Mouse (Mus musculus) heart, adult 2 months (tissue): ENCODE measurements around the gene H2-Oa. TPM values are rescaled to one million over a fixed set of nuclear protein-coding genes. Genes with fewer than 3 reads are reported as not detected.

Experiments used
- DNase-seq, 2 experiments: peaks; one replicate each; pipeline ENCODE4 v3.0.0; 2021
- H3K27ac ChIP-seq: fragments of 200-600 bp; 2 replicates; pipeline ENCODE4 v1.8.1; 2022
- H3K27me3 ChIP-seq: fragments of 200-500 bp; 2 replicates; pipeline ENCODE4 v1.6.1; 2012; ENCODE audit warnings: mild to moderate bottlenecking, low read length, inconsistent platforms, mixed read lengths; ENCODE audit not compliant: control insufficient read depth, insufficient read depth
- H3K36me3 ChIP-seq: fragments of 200-500 bp; 2 replicates; pipeline ENCODE4 v1.6.1; 2012; ENCODE audit warnings: low read length, inconsistent platforms; ENCODE audit not compliant: control insufficient read depth, insufficient read depth
- H3K4me1 ChIP-seq: fragments of 200-500 bp; 2 replicates; pipeline ENCODE4 v1.6.1; 2011; ENCODE audit warnings: low read length; ENCODE audit not compliant: control insufficient read depth, insufficient read depth
- H3K4me3 ChIP-seq: fragments of 200-600 bp; 2 replicates; pipeline ENCODE4 v1.8.1; 2022
- H3K79me2 ChIP-seq: fragments of 200-500 bp; replicated peaks from 2 replicates; pipeline ENCODE4 v1.6.1; 2012; ENCODE audit warnings: mild to moderate bottlenecking, inconsistent platforms, low read length, moderate library complexity, mixed read lengths; ENCODE audit not compliant: control insufficient read depth, insufficient read depth
- H3K9ac ChIP-seq: fragments of 200-500 bp; 2 replicates; pipeline ENCODE4 v1.6.1; 2012; ENCODE audit warnings: low read depth, mild to moderate bottlenecking, control low read depth, inconsistent platforms, low read length, mixed read lengths
- CTCF ChIP-seq: fragments of 200-600 bp; IDR thresholded peaks from 2 replicates; pipeline ENCODE4 v1.8.1; 2022; ENCODE audit warnings: antibody characterized with exemption, mild to moderate bottlenecking, moderate library complexity
- EP300 ChIP-seq: fragments of 200-500 bp; IDR thresholded peaks from 2 replicates; pipeline ENCODE4 v1.6.1; 2011; ENCODE audit warnings: low read depth, low read length, control low read depth; ENCODE audit not compliant: insufficient read depth
- POLR2A ChIP-seq: fragments of 200-500 bp; IDR thresholded peaks from 2 replicates; pipeline ENCODE4 v1.6.1; 2011; ENCODE audit warnings: mild to moderate bottlenecking, low read depth, low read length, control low read depth; ENCODE audit not compliant: insufficient read depth
- WGBS: fragments of 180-500 bp; shearing (Covaris S2); methylation state at CpG from one replicate; pipeline ENCODE4 v1.1.7; 2018; 5-methylcytosine and 5-hydroxymethylcytosine counted together
- intact Hi-C: fragments of 180-260 bp; cut with DNase I; formaldehyde crosslinking; loops from one replicate; pipeline ENCODE4 v1.15.1; 2025
- polyA plus RNA-seq: library from polyadenylated mRNA; depleted of rRNA; stranded (reverse); fragments of >200 nt; gene quantifications from 2 replicates; pipeline ENCODE4 v1.2.3, GENCODE M21; 2012
- total RNA-seq, 2 experiments: library from RNA; stranded (reverse); gene quantifications; 2 replicates each; pipeline ENCODE4 v1.2.3; 2021

Gene H2-Oa
- total and polyA plus RNA-seq, 3 experiments, result 0.20 to 3.2 (median 0.29) TPM

GRCm38 (mm10) chr17:34131911-34132310 lies 39.8 kb downstream of the H2-Oa start:
- H3K36me3 ChIP-seq, result no peaks in the 10 kb centered on the region
- no peak overlapping the region for H3K4me3 ChIP-seq
- no peaks in the 10 kb centered on the region for H3K27me3 ChIP-seq
- H3K9ac ChIP-seq, result no peak overlapping the region
- TF ChIP-seq CTCF, result no peak
- TF ChIP-seq POLR2A, result no peak
- no peak for TF ChIP-seq EP300
- intact Hi-C loops, result no loop called here
- DNase-seq, result no peak
- 75% methylated on average over 7 of the region's 7 CpGs for WGBS
- peaks cover 10% of the 10 kb centered on the region for H3K4me1 ChIP-seq
- H3K79me2 ChIP-seq, result no peaks in the 10 kb centered on the region
- no peak overlapping the region for H3K27ac ChIP-seq

- Histone ChIP-seq H3K27me3 (no peaks in the 10 kb centered on the region), H3K4me1 (peaks cover 5% of the 10 kb centered on the region), H3K9ac (no peak overlapping the region), H3K79me2 (no peaks in the 10 kb centered on the region), H3K36me3 (no peaks in the 10 kb centered on the region), H3K27ac (no peak overlapping the region), H3K4me3 (no peak overlapping the region)
- no peak for DNase-seq
- intact Hi-C loops, result no loop called here
- 73% methylated on average over 11 of the region's 11 CpGs for WGBS
- peak; percentile 21 for TF ChIP-seq CTCF
- no peak for TF ChIP-seq EP300
Observed at GRCm38 (mm10) chr17:34133289-34133688, 41.1 kb downstream of the H2-Oa start.

- H3K79me2 ChIP-seq, result no peaks in the 10 kb centered on the region
- no peak overlapping the region for H3K4me3 ChIP-seq
- no peak overlapping the region for H3K27ac ChIP-seq
- TF ChIP-seq EP300, result no peak
- TF ChIP-seq CTCF, result no peak
- no peak for TF ChIP-seq POLR2A
- intact Hi-C loops, result loop anchor here (2.0 kb wide), 1 partner anchor 34 kb away; no protein-coding TSS in a partner anchor
- no peaks in the 10 kb centered on the region for H3K36me3 ChIP-seq
- H3K4me1 ChIP-seq, result peaks cover under 1% of the 10 kb centered on the region; the same call in 1 of the 2 replicates
- H3K27me3 ChIP-seq, result no peaks in the 10 kb centered on the region
- no peak for DNase-seq
- 74% methylated on average over 3 of the region's 3 CpGs for WGBS
- H3K9ac ChIP-seq, result no peak overlapping the region
Observed at GRCm38 (mm10) chr17:34134451-34134850, 42.3 kb downstream of the H2-Oa start.

- peak overlapping the region; percentile 48 for H3K4me3 ChIP-seq
- TF ChIP-seq EP300 (0 out of 2 replicates have a peak, but pooled peaks have one; percentile 67), CTCF (no peak)
- no peaks in the 10 kb centered on the region for H3K79me2 ChIP-seq
- H3K4me1 ChIP-seq, result no peaks in the 10 kb centered on the region; the same call in 1 of the 2 replicates
- 6% methylated on average over 31 of the region's 31 CpGs for WGBS
- peaks cover 2% of the 10 kb centered on the region for H3K27me3 ChIP-seq
- H3K36me3 ChIP-seq, result no peaks in the 10 kb centered on the region
- H3K27ac ChIP-seq, result no peak overlapping the region
- peak overlapping the region; percentile 65 for H3K9ac ChIP-seq
- DNase-seq, result peak; percentile 97 to 99
- intact Hi-C loops, result loop anchor here (1.0 to 2.0 kb wide), 3 partner anchors 12 to 35 kb away; no protein-coding TSS in a partner anchor
Observed at GRCm38 (mm10) chr17:34135297-34136224, 43.4 kb downstream of the H2-Oa start.

- 81% methylated on average over 7 of the region's 7 CpGs for WGBS
- intact Hi-C loops, result no loop called here
Observed at GRCm38 (mm10) chr17:34137601-34138000, 45.5 kb downstream of the H2-Oa start.

GRCm38 (mm10) chr17:34138655-34139054 lies 46.5 kb downstream of the H2-Oa start:
- H3K27me3 ChIP-seq, result peaks cover 2% of the 10 kb centered on the region
- TF ChIP-seq EP300, result no peak
- TF ChIP-seq POLR2A, result no peak
- no peak for TF ChIP-seq CTCF
- H3K4me1 ChIP-seq, result peaks cover 4% of the 10 kb centered on the region; the same call in 1 of the 2 replicates
- intact Hi-C loops, result no loop called here
- WGBS, result 80% methylated on average over 7 of the region's 7 CpGs
- H3K4me3 ChIP-seq, result no peak overlapping the region
- H3K36me3 ChIP-seq, result no peaks in the 10 kb centered on the region
- H3K27ac ChIP-seq, result no peak overlapping the region
- H3K79me2 ChIP-seq, result no peaks in the 10 kb centered on the region
- no peak overlapping the region for H3K9ac ChIP-seq
- no peak for DNase-seq

More at GRCm38 (mm10) chr17:34137601-34138000, 45.5 kb downstream of the H2-Oa start:
- H3K27me3 ChIP-seq, result peaks cover 2% of the 10 kb centered on the region
- H3K4me1 ChIP-seq, result peaks cover 1% of the 10 kb centered on the region; the same call in 1 of the 2 replicates
- no peak overlapping the region for H3K4me3 ChIP-seq
- no peaks in the 10 kb centered on the region for H3K36me3 ChIP-seq
- H3K27ac ChIP-seq, result no peak overlapping the region
- TF ChIP-seq CTCF (no peak), EP300 (no peak), POLR2A (no peak)
- no peak overlapping the region for H3K9ac ChIP-seq
- H3K79me2 ChIP-seq, result no peaks in the 10 kb centered on the region
- DNase-seq, result no peak
